Mouse (Mus musculus) left cerebral cortex, postnatal 14 days (tissue): ENCODE results near the gene Pold1. TPM values are rescaled to one million over a fixed set of nuclear protein-coding genes. Genes with fewer than 3 reads are reported as not detected.
A peak's percentile ranks its signal among the peaks of the same experiment; 100 is the strongest.

Experiments
- DNase-seq, 2 experiments: peaks; one replicate each; pipeline ENCODE4 v3.0.0; 2021 to 2022; ENCODE audit warnings: low spot score in 2 of 2, mixed read lengths in 1 of 2
- intact Hi-C: fragments of 180-260 bp; cut with DNase I; formaldehyde crosslinking; loops from one replicate; pipeline ENCODE4 v1.15.1; 2025
- total RNA-seq, 2 experiments: library from RNA; stranded (reverse); gene quantifications; 2 replicates each; pipeline ENCODE4 v1.2.3; 2021

Gene Pold1
- total RNA-seq, 2 experiments from 2014 or later = 4.2 to 7.0 TPM

GRCm38 (mm10) chr7:44497361-44498055 lies 51.1 kb downstream of the Pold1 start:
- intact Hi-C loops = no loop called here
- no peak for DNase-seq

DNA sequence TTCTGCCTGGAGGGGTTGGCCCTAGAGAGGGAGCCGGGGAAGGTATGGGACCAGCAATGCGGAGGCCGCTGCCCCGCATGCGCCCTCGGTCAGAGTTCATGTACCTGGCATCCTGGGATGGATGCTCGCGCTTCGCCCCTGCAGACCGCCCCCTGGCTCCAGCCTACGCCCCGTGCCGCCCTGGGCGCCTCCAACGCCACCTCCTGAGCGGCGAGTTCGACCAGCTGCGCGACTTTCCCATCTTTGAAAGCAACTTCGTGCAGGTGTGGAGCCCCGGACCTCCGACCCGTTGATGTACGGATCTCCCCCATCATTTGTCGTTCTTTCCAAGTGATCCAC lies 51.9 kb downstream of the Pold1 start:
- DNase-seq = no peak
- intact Hi-C loops = no loop called here

DNA sequence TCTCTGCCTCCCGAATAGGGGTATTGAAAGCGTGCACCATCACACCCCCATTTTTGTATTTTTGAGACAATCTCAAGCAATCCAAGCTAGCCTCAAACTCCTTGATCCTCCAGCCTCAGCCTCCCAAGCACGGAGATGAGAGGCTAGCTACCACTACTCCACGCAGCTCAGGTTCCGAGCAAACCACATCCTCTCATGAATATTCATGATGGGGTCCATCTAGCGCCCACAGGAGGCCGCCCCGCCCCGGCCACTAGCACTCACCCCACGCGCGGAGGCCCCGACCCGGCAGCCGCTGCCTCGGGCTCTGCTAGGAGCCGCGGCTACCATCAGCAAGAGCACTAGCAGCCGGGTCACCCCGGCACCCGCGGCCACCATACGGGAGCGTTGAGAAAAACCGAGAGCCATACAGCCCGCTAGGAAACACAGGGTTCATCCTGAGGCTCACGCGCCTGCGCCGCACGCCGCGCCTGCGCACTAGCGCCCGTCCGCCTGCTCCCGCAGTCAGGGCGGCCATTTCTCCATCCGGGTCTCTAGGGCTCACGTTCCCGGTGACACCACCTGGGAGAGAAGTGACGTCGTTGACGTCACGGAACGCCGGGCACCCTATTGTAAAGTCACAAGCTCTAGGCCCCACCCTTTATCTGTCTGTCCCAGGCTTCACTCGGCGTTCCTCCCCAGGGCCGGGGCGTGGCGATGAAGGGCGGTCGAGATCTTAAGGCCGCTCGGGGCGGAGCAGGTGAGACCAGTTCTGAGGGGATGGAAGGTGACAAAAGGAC lies 52.5 kb downstream of the Pold1 start, which contains the start of the genes Emc10 and Fam71e1:
TSS of gene Emc10 (minus strand) at position 538 of the 779 bp plus-strand sequence.
TSS of gene Fam71e1 (plus strand) at position 590 of the 779 bp plus-strand sequence.
- intact Hi-C loops = loop anchor here (2.0 kb wide), 1 partner anchor 21 kb away; no protein-coding TSS in a partner anchor

DNA sequence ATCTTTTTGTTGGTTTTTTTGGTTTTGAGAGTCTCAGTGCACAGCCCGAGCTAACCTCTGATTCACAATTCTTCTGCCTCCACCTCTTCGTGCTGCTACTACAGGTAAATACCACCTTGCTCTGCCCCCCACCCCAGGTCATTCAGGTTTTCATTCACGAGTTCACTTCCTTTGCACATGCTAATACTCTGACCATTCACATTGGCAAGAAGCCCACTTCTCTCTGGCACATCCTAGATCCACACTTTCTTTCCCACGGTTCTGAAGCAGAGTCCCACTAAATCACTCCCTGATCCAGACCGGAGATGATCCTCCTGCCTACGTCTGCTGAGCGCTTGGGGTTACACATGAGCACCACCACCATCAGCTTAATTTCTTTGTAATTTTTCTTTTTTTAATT lies 53.6 kb downstream of the Pold1 start:
- intact Hi-C loops = loop anchor here (2.0 kb wide), 1 partner anchor 20 kb away; no protein-coding TSS in a partner anchor
- no peak for DNase-seq

More for the DNA sequence above, 52.5 kb downstream of the Pold1 start, which contains the start of the genes Emc10 and Fam71e1:
- DNase-seq = peak; percentile 99

DNA sequence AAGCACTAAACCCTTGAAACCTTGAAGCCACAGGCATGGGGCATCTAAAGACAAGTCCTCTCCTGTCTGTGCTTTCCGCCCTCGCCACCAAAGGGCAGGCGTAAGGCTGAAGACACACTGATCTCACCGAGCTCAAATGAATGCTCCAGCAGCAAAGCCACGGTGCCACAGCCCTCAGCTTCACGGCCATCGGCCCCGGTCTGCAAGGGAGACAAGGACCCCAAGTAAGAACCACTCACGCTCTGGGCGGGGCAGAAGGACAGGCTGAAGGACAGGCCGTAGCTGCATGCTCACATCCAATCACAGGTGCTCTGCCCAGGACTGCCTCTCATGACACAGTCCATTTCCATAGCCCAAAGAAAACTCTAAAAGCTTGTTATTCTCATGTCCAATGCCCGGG lies 54.0 kb downstream of the Pold1 start:
- intact Hi-C loops = loop anchor here (2.0 kb wide), 1 partner anchor 20 kb away; no protein-coding TSS in a partner anchor
- DNase-seq = no peak

GRCm38 (mm10) chr7:44492166-44492826 lies 56.4 kb downstream of the Pold1 start:
- intact Hi-C loops = no loop called here

GRCm38 (mm10) chr7:44491391-44491790 lies 57.3 kb downstream of the Pold1 start:
- intact Hi-C loops = no loop called here
- no peak for DNase-seq

More at GRCm38 (mm10) chr7:44492166-44492826, 56.4 kb downstream of the Pold1 start:
- DNase-seq = no peak

DNA sequence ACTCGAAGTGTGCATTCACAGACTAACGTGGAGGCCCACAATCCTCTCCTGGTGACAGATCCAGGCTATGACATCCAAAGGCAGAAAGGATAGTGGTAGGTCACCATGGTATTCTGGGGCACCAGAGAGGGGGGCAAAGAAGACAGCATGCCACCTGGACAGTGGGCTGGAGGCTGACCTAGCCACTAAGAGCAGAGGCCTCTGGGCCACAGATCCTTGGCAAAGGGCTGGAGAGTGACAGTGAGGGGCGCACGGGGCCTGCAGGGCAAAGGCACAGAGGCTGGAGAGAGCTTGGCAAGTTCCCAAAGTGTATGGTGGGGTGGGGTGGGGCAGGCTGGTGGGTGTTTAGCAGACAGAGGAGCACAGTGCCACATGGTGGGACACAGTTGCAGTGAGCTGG lies 58.4 kb downstream of the Pold1 start:
- intact Hi-C loops = no loop called here
- no peak for DNase-seq

DNA sequence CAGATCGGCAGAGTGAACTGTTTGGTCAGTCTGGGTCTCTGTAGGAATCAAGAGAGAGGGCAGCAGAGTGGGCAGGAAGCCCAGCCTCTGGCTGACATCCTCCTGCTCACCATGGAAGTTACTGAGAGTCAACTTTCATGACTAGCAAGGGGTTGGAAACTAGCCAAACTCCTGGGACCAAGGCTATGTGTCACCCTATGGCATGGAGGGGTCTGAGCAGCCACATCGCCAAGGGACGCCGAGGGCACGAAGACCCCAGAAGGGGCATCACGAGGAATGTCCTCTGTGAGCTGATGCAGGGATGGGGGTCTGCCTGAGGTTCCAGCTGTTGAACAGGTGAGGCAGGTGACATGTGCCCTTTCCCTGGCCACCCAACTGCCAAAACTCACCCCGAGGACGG lies 60.1 kb downstream of the Pold1 start:
- intact Hi-C loops = no loop called here
- DNase-seq = no peak

DNA sequence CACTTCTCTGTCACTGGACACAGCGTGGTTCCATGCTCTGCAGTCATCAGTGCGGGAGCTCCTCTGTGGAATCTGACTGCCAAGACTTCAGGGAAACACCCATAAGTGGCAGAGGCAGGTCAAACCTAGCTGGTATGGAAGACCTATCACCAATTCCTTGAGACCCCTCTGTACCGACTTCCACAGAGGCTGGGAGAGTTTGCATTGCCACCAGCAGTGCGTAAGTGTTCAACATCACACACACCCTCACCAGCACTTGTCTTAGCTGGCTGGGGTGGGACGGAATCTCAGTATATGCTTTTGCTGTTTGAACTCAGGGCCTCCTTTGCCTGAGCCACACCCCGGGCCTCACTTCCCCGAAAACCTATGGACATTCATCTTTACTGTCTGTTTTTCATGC lies 60.7 kb downstream of the Pold1 start:
- intact Hi-C loops = no loop called here
- DNase-seq = no peak

DNA sequence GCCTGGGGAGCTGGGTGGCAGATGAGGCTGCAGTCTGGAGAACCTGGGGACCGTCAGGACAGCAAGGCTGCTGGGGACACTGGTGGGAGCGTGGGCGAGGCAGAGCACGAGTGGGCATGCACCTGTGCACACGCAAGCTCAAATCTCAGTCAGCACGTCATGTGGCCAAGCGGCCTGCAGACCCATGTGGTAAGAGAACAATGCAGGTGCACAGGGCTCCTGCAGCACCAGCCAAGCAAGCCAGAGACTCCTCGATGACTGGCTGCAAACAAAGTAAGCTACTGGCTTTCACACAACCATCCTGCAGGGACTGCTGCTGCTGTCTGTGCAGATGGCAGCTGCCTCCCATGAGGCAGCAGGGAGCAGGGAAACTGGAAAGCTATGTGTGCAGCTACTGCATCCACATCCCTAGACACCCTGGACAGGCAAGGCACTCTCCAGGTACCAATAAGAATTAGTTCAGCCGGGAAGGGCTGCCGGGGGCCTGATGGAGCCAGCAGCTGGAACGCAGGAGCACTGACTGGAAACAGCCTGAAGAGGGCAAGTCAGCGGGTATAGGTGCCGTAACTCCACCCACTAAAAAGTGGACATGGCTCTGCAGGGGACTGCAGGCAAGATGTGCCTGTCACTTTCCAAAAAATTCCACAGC lies 61.6 kb downstream of the Pold1 start:
- intact Hi-C loops = no loop called here
- DNase-seq = no peak

DNA sequence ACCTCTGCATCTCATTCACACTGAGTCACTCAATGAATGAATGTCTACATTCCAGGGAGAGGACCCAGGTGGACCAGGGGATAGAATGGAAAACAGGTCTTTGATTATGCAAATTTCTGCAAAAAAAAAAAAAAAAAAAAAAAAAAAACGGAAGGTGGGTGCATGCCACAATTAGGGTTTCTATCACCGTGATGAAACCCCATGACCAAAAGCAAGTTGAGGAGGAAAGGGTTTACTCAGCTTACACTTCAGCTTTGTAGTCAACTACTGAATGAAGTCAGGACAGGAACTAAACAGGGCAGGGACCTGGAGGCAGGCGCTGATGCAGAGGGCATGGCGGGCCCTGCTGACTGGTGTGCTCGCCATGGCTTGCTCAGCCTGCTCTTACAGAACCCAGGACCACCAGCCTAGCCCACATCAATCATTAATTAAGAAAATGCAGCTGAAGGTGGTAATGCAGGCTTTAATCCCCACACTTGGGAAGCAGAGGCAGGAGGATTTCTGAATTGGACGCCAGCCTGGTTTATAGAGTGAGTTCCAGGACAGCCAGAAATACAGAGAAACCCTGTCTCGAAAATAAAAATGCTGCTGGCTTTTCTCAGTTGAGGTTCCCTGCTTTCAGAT lies 63.0 kb downstream of the Pold1 start:
- DNase-seq = peak in 1 of 2 experiments; percentile 1

GRCm38 (mm10) chr7:44484841-44485571 lies 63.6 kb downstream of the Pold1 start:
- DNase-seq = peak; percentile 83 to 87
- intact Hi-C loops = loop anchor here (5.0 kb wide), 1 partner anchor 88 kb away; no protein-coding TSS in a partner anchor

More for the DNA sequence above, 63.0 kb downstream of the Pold1 start:
- intact Hi-C loops = no loop called here

DNA sequence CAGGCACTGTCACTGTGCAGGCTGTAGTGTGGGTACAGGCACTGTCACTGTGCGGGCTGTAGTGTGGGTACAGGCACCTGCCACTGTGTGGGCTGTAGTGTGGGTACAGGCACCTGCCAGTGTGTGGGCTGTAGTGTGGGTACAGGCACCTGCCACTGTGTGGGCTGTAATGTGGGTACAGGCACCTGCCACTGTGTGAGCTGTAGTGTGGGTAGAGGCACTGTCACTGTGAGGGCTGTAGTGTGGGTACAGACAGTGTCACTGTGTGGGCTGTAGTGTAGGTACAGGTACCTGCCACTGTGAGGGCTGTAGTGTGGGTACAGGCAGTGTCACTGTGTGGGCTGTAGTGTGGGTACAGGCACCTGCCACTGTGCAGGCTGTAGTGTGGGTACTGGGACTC lies 64.5 kb downstream of the Pold1 start:
- DNase-seq = no peak
- intact Hi-C loops = loop anchor here (5.0 kb wide), 1 partner anchor 87 kb away; no protein-coding TSS in a partner anchor

- intact Hi-C loops = loop anchor here (5.0 kb wide), 1 partner anchor 86 kb away; no protein-coding TSS in a partner anchor
- DNase-seq = no peak
These were observed 65.7 kb downstream of the Pold1 start for GRCm38 (mm10) chr7:44482836-44483435.
